Mouse (Mus musculus) thymus, postnatal 0 days (tissue): Measurements from ENCODE around the gene H2-Q1. TPM values are rescaled to one million over a fixed set of nuclear protein-coding genes. Genes with fewer than 3 reads are reported as not detected.
A peak's percentile ranks its signal among the peaks of the same experiment; 100 is the strongest.
"Not testable (repeated sequence)": the region's sequence is repeated elsewhere in the genome, so short reads cannot be mapped to it uniquely, and the experiment has no call there.

ENCODE experiments used
- DNase-seq: peaks from one replicate; pipeline ENCODE4 v3.0.0-alpha.2; 2015; ENCODE audit warnings: low spot score
- polyA plus RNA-seq: library from polyadenylated mRNA; unstranded; fragments of >200 nt; fragmentation: Nextera tagmentation; extraction: Ambion mirVana; gene quantifications from 2 replicates; pipeline ENCODE4 v1.2.1, GENCODE M21; 2015

The H2-Q1 gene
- 1.4 and 1.9 TPM in 2 replicates for polyA plus RNA-seq

DNA sequence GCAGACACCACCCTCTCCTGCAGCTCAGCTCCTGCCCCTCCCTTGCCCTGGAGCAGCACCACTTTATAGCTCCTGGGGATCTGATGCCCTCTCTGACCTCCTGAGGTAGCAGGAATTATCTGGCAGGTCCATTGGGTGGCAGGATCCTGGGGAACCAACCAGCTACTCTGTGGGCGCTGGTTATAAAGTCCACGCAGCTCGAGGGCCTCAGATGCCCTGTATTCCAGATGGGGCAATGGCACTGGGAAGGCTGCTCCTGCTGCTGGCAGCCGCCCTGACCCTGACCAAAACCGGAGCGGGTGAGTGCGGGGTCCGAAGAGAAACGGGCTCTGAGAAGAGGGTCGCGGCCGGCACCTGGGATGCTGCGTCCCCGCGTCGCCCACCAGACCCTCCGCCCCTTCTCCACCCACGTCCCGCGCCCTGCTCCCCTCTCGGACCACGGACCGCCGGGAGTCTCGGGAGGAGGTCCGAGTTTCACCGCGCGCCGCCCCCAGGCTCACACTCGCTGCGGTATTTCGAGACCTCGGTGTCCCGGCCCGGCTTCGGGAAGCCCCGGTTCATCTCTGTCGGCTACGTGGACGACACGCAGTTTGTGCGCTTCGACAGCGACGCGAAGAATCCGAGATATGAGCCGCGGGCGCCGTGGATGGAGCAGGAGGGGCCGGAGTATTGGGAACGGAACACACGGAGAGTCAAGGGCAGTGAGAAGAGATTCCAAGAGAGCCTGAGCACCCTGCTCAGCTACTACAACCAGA is at the start of gene H2-Q1:
Gene H2-Q1 (plus strand): TSS at position 79 of the 755 bp plus-strand sequence.
- DNase-seq: peak; percentile 9

DNA sequence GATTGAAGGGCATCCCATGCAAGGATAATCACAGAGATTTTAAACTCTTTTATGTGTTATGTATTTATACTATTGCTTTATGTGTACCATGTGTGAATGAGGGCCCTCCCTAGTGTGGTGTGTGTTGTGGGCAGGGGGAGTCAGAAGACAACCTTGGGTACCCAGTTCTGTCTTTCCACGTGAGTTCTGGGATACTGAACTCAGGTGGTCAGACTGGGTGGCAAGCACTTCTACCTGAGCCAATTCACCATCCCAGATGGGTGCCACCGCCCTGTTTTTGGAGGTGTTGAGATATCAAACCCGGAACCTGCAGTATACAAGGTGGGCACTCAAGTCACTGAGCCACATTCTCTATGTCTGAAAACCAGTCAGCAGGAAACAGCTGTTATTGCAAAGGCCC is 48.0 kb upstream of the H2-Q1 start:
- no peak for DNase-seq

DNA sequence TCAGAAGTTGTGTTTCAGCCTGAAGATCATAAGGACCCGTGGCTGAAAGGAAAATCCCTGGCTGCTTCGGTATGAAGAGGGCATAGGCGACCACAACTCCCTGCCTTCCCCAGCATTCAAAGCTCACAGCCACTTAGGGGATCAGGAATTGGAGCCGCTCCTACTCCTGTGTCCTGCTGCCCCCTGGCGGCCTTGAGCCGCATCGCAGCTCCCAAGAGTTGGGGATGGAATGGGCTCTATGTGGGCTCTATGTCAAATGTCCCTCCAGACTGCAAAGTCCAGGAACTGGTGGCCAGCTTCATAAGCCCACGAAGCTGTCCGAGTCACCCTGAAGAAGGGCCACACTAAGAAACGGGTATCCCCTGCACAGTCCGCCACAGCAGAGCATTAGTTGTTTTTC is 45.4 kb upstream of the H2-Q1 start:
- peak; percentile 73 for DNase-seq

DNA sequence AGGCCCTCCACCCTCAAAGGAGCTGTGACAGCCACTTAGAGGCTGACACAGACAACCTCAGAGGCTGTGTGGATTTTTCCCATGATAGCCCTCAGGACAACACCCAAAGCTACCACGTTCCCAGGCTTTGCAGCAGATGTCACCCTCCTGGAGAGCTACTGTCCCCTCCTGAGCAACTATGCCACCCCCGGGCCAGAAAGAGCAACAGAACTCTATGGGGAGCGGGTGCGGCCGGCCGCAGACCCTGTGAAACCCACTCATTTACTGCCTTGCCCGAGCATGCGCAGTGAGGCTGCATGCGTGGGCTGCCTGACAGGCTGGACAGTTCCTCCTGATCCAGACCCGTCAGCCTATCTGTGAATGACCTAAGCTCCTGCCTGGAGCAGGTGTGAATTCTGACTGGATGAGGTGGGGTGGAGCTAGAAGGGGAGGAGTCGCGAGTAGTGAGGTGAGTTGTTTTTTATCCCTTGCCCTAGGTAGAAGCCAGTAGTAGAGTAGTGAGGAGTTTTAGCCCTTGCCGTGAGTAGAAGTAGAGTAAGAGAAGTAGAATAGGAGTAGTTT is 43.8 kb upstream of the H2-Q1 start:
- DNase-seq: no peak

DNA sequence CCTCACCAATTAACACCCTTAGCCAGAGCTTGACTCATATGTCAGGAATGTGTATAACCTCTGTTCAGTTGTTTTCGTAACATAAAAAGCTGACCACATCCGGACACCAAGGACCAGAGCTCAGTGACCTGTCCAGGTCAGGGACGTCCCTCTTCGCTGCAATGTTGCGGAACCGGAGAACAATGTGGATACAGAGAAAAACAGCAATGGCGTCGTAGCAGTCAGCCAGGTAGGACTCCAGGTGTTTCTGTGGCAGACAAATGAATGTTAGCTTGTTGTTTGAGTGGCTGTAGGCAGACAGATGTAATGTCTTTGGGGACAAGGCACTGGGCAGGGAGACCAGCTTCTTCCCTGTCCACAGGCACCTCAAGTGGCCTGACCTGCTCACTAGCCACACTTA is 42.2 kb upstream of the H2-Q1 start:
- no peak for DNase-seq

DNA sequence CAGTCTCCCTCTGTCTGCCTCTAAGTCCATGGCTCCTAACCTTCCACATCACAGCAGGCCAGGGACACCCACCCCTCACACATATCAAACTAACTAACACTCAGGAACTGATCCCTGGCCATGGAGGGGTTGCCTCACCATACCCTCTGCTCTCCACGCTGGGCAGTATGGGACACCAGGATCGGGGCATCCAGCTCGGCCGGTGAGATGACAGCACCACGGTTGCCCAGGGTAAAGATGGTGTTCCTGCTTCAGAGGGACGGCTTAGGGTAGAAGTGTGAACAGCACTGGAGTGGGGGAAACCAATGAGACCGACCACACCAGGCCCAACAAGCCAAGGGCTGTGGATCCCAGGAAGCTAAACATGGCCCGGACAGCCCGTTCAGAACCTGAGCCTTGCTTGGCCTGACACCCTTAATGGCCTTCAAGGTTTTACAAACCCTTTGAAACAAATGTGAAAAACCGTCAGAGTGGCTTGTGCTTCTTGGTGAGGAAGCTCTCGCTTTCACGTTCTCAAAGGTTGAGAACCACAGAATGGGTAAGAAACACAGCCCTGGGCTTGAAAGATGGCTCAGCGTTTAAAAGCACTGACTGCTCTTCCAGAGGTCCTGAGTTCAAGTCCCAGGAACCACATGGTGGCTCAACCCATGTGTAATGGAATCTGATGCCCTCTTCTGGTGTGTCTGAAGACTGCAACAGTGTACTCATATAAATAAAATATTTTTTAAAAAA is 41.1 kb upstream of the H2-Q1 start:
- DNase-seq: no peak

DNA sequence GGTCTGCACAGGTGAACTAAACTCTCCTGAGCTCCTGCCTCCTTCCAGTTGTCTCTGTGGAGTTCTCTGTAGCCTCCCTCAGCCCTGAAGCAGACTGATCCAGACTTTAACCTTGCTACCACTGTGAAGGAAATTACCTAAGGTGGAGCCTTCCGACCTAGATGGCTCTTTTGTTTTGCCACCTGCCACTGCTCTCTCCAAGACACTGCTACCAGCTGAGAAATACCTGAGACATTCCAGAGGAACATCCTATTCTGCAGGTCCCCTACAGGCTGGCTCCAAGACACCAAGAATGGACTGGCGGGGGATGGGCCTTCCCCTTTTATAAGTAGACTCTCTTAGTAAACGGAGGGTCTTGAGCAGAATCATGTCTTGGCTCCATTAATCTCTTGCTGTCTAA is 39.9 kb upstream of the H2-Q1 start:
- DNase-seq: no peak

DNA sequence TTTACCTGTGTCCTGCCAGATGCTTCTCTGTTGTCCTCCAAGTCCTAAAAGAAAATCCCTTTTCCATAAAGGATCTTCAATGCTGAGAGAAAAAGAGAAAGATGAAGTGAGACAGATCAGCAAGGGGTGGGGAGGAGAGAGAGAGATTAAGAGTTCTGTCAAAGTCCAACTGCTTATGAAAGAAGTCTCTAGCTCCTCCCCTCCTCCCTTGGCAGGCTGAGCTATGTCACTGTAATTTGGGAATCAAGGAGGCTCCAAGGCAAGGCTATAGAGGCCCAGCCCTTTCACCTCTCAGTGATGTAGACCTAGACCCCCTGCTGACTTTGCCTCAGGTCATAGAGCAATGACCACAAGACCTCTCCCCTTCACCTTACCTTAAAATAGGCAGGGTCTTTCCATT is 34.8 kb upstream of the H2-Q1 start:
- no peak for DNase-seq

DNA sequence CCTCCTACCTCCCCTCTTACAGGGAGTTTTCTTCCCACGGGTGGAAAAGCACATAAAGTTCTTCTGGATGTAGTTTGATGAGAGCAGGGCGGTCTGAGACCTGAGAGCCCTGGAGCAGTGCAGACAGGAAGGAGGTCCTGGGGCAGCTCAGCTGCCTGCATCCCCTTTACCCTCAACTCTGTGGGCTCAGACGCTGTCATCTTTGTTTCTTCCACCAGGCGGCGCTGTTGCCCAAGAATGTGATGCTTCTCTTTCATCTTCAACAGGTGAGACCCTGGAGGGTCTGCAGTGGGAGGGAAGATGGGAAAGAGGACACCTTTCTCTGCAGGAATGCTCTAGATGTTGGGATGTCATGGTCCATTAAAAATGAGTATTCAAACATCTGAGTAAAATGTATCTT is 24.4 kb upstream of the H2-Q1 start:
- peak; percentile 66 for DNase-seq

DNA sequence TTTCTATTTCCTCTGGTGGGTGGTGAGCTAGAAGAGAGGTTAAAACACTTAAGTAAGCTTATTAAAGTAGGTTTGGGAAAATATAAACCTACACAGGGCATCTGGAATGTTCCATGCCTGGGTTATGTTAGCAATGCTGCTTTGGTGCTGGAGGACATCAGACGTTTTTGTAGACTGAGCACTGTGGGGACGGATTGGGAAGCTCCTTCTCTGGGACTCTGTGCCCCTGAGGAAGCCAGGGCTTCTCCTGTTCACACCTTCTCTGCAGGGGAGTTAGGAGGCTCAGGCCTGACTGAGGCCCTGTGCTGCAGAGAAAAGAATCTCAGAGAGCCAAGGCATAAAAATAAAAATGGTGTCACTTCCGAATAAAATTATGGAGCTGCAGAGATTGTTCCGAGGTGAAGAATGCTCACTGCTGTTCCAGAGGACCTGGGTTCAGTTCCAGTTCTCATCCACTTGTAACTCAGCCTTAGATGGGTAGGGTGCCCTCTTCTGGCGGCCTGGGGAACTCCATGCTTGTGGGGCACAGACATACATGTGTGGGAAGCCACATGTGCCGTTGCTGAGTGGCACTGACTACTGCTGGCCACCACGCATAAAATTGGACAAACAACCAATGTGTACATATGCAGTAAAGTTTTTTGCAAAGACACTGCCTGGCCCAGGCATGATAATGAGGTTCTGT is 19.8 kb upstream of the H2-Q1 start:
- not testable (repeated sequence) for DNase-seq

DNA sequence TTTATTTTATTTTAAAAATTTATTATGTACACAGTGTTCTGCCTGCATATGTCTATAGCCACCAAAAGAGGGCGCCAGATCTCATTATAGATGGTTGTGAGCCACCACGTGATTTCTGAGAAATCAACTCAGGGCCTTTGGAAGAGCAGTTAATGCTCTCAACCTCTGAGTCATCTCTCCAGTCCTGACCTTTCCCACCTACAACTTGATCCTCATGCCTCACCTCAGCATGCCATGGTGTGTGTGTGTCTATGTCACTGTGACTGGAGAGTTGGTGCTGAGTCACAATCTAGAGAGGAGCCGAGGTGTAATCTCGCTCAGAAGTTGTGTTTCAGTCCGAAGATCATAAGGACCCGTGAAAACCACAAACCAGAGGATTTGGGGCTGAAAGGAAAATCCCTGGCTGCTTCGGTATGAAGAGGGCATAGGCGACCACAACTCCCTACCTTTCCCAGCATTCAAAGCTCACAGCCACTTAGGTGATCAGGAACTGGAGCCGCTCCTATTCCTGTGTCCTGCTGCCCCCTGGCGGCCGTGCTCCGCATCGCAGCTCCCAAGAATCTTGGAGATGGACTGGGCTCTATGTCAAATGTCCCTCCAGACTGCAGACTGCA is 18.5 kb upstream of the H2-Q1 start:
- peak; percentile 73 for DNase-seq

DNA sequence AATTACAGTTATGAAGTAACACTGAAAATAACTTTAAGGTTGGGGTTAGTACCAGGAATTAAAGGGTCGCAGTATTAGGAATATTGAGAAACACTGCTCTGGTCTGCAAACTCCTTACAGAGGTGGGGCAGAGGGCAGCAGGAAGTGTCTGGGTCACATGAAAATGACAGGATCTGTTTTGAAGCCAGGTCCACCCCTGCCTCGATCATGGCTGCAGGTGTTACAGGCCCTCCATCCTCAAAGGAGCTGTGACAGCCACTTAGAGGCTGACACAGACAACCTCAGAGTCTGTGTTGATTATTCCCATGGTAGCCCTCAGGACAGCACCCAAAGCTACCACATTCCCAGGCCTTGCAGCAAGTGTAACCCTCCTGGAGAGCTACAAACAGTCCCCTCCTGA is 16.9 kb upstream of the H2-Q1 start:
- no peak for DNase-seq

DNA sequence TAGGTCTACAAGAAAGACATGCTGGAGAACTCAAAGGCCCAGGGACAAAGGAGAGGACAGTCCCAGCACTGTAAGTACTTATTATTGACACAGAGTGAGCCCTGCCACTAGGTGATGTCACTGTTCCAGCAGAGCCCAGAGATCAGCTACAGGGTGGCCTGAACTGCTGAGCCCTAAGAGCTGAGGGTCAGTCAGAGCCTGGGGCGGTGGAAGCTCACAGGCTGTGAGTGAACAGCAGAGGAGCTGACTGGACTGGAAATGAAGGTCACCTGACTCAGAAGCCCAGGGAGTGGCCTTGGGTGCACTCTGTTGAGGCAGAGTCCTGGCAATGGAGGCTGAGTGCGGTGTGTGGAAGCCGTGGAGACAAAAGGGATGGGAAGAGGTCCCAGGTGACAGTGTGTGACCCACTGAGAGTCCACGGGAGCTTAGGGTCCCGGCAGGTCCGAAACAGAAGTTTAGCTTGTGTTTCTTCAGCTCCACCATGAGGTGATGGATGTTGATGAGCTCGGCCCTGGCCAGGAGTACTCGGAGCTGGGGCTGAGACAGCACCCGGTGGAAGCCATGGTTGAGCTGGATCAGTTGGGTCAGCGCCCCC is 16.4 kb upstream of the H2-Q1 start:
- DNase-seq: no peak

DNA sequence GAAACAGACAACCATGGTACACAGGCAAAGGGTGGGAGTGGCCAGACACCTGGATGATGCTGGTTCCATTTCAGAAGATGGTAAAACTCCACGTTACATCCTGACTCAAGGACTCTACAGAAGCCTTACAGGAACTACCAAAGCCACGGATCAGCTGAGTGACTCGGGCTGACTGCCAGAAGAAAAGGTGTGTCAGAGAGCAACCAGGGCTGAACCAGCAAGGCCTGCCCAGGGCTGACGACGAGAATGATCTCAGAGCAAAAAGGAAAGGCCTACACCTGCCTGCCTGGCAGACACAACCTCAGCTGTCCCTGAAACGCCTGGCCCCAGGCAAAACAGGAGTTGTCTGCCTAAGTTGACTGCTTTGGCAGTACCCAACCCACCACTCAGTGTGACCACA is 15.7 kb upstream of the H2-Q1 start:
- no peak for DNase-seq

DNA sequence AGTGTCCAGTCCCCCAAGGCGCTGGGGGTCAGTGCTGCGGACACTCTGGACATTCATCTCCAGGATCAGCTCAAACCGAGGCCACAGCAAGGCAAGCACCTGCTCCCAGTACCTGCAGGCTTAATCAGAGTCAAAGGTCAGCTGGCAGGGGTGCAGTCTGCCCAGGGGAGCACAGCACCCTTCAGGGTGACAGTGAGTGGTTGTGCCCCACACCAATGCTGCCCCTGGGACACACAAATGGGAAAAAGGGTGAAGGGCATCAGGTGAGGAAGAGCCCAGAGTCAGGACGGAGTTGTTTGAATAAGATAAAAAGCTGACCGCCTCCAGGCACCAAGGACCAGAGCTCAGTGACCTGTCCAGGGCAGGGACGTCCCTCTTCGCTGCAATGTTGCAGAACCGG is 15.3 kb upstream of the H2-Q1 start:
- not testable (repeated sequence) for DNase-seq

DNA sequence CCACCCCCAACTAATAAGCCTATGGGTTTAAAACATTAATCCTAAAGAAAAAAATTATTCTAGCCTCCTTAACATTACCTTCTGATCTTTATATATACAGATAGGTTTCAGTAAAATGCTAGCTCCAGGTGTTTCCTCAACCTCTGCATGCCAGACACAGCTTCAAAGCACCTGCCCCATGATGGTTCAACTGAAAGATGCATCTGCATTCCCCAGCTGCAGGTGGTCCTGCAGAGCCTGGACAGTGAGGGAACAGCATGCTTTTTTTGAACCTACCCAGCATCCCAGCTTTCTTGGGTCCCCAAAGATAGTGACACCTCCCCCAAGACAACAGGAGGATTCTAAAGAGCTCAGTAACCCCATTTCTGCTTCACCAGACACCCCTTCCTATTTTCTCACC is 1.5 kb upstream of the H2-Q1 start:
- DNase-seq: peak; percentile 68

DNA sequence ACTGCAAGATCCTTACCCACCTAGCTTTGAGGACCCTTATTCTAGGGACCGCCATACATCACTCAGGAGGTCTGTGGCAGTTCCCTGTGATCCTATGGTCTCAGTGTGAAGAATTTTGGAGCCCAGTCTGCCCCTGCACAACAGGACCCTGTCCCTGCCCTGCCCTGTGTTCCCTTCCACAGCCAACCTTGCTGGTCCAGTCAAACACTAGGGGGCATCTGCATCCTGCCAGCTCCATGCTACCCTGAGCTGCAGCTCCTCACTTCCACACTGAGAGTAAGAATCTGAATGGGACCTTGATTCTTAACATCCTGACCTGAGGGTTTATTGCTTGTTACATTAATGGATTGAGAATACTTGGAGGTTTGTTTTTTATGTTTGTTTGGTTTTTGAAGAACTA is 4.9 kb downstream of the H2-Q1 start:
- DNase-seq: peak; percentile 59

DNA sequence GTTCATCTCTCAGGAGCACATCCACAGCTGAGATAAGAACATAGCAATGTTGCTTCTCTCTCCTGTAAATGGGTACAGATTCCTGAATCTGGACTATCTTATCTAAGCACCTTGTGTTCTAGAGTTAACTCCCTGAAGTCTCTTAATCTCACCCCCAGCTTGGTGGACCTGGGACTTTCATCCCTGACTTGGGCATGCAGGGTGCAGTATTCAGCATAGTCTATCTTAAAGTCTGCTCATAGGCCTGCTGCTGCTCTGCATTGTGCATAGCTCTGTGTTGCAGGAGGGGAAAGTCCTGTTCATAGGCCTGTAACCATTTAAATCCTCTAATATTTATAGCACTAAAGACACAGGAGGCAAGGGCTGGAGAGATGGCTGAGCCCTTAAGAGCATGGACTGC is 5.8 kb downstream of the H2-Q1 start:
- DNase-seq: not testable (repeated sequence)

DNA sequence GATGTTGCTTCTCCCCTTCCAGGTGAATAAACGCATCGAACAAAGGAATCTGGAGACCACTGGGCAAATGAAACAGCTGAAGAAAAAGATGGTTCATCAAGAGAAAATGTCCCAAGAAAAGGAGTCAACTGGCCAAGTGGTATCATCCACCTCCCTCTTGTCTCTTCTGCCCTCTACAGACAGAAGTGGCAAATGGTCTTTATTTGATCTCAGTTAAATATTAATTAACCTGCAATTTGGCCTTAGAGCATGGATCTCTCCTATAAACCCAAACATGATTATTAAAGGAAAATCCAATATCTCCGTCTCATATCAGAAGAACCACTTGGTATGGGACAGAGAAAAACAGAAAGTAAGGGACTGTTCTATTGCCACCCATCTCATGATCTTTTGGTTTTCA is 9.5 kb downstream of the H2-Q1 start:
- not testable (repeated sequence) for DNase-seq

DNA sequence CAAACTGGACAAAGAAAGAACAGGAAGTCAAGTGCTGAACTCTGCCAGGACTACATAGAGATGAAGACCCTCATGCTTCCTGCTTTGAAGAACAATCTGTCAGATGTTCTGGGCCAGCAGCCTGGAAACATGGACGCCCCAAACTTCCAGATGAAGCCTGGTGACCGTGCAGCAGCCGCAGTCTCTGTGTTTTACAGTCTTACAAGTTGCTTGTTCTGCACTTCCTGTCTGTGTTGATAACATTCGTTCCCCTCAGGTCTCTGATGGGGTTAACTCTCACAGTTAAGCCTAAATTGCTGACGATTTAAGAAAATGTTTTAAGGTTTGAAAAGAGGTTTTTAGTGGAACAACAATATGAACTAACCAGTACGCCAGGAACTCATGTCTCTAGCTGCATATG is 11.3 kb downstream of the H2-Q1 start:
- DNase-seq: not testable (repeated sequence)

DNA sequence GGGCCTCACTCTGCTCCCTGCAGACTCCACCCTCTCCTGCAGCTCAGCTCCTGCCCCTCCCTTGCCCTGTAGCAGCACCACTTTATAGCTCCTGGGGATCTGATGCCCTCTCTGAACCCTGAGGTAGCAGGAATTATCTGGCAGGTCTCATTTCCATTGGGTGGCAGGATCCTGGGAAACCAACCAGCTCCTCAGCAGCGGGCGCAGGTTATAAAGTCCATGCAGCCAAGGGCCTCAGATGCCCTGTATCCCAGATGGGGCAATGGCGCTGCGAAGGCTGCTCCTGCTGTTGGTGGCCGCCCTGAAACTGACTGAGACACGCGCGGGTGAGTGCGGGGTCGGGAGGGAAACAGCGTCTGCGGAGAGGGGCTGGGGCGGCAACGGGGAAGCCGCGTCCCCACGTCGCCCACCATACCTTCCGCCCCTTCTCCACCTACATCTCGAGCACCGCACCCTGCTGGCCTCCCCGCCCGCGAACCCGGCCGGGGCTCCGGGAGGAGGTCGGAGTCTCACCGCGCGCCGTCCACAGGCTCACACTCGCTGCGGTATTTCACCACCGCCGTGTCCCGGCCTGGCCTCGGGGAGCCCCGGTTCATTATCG is 22.0 kb downstream of the H2-Q1 start, which contains the start of gene H2-Q2:
Gene H2-Q2 (plus strand): TSS at position 172 of the 601 bp plus-strand sequence.
- DNase-seq: peak; percentile 36
